Mouse (Mus musculus) erythroblast, embryonic 14.5 days (primary cell): ENCODE results near the gene Ak9. TPM values are rescaled to one million over a fixed set of nuclear protein-coding genes. Genes with fewer than 3 reads are reported as not detected.
"Not testable (repeated sequence)": the region's sequence is repeated elsewhere in the genome, so short reads cannot be mapped to it uniquely, and the experiment has no call there.

ENCODE experiments used
- H3K27me3 ChIP-seq: 2 replicates; pipeline ENCODE4 v1.6.1; 2012; ENCODE audit warnings: inconsistent platforms; ENCODE audit not compliant: control insufficient read depth
- H3K36me3 ChIP-seq: 2 replicates; pipeline ENCODE4 v1.6.1; 2012; ENCODE audit warnings: mild to moderate bottlenecking, inconsistent platforms; ENCODE audit not compliant: control insufficient read depth
- H3K4me1 ChIP-seq: 2 replicates; pipeline ENCODE4 v1.6.1; 2012; ENCODE audit warnings: inconsistent platforms; ENCODE audit not compliant: control insufficient read depth
- H3K4me3 ChIP-seq: replicated peaks from 2 replicates; pipeline ENCODE3; 2012; ENCODE audit warnings: moderate library complexity, mild to moderate bottlenecking, inconsistent platforms
- H3K9me3 ChIP-seq: 2 replicates; pipeline ENCODE4 v1.6.1; 2012; ENCODE audit warnings: low read length, inconsistent platforms, mixed read lengths; ENCODE audit not compliant: control insufficient read depth
- GATA1 ChIP-seq: IDR thresholded peaks from 2 replicates; pipeline ENCODE4 v1.6.1; 2012; ENCODE audit warnings: low read length, inconsistent platforms, mixed read lengths
- TAL1 ChIP-seq: IDR thresholded peaks from 3 replicates; pipeline ENCODE4 v1.6.1; 2012; ENCODE audit warnings: low read length, inconsistent platforms, mixed read lengths
- polyA plus RNA-seq: library from polyadenylated mRNA; stranded (reverse); fragments of >175 nt; gene quantifications from 2 replicates; pipeline ENCODE4 v1.2.3, GENCODE M21; 2012

Ak9 gene
- polyA plus RNA-seq, 1 experiment, result not detected

DNA sequence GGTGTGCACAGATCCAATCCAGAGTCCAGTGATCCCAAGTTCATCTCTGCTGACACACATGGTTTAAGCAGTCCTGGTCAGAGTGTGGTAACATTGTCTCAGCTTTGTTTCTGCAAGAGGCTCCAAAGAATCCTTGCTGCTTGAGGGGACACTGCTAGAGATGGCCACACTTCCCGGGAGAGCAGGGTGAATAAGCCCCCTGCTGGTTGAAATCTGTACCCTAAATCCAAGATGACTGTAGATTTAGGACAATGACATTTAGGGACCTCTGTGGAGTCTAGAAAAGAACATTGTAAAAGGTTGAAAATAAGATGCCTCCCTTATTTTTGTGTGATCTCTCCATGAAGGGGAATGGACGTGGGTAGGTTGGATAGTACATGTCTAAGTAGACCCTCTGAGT lies 89.8 kb downstream of the Ak9 start:
- Histone ChIP-seq H3K4me1 (no peaks in the 10 kb centered on the region), H3K9me3 (no peaks in the 10 kb centered on the region), H3K27me3 (no peaks in the 10 kb centered on the region), H3K4me3 (no peak overlapping the region), H3K36me3 (no peaks in the 10 kb centered on the region)
- TF ChIP-seq TAL1 (no peak), GATA1 (no peak)

- Histone ChIP-seq H3K9me3 (no peaks in the 10 kb centered on the region), H3K36me3 (no peaks in the 10 kb centered on the region)
- no peak for TF ChIP-seq GATA1
Observed at GRCm38 (mm10) chr10:41401097-41401496, 97.3 kb downstream of the Ak9 start.

GRCm38 (mm10) chr10:41403364-41403763 lies 99.6 kb downstream of the Ak9 start:
- TF ChIP-seq GATA1 (no peak), TAL1 (no peak)
- H3K27me3 ChIP-seq, result no peaks in the 10 kb centered on the region
- no peak overlapping the region for H3K4me3 ChIP-seq
- H3K9me3 ChIP-seq, result no peaks in the 10 kb centered on the region
- H3K4me1 ChIP-seq, result no peaks in the 10 kb centered on the region
- no peaks in the 10 kb centered on the region for H3K36me3 ChIP-seq

More at GRCm38 (mm10) chr10:41401097-41401496, 97.3 kb downstream of the Ak9 start:
- H3K4me3 ChIP-seq, result no peak overlapping the region
- H3K4me1 ChIP-seq, result no peaks in the 10 kb centered on the region
- H3K27me3 ChIP-seq, result no peaks in the 10 kb centered on the region

DNA sequence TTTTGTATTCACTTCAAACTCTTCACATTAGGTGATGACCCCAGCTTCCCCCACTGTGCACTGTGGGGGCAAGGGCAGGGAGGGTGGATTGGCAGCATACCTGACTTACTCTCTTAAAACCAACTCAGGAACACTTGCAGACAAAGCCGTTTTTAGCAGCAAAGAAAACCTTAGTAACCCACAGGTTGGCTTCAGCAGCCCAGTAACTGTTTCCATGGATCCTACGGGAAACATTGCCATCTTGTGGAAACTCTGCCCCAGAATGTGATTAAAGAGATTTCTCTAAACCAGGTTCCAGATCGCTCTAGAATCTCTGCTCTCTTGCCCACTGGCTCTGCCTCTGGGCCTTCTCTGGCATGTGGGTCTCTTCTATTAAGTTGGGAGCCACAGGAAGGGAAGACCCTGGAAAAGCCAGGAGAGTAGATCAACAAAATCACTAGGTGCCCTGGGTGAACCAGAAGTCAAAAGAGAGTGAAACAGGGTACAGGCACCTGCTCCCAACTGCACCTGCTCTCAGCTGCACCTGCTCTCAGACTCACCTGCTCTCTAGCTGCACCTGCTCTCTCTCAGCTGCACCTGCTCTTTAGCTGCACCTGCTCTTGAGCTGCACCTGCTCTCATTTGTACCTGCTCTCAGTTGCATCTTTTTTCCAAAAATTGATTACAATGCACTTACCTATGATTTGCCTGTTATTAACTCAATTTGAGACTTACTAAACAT lies 100.3 kb downstream of the Ak9 start:
- no peak for TF ChIP-seq GATA1

GRCm38 (mm10) chr10:41410176-41410575 lies 106.4 kb downstream of the Ak9 start:
- H3K9me3 ChIP-seq, H3K4me3 ChIP-seq, H3K36me3 ChIP-seq, H3K4me1 ChIP-seq, H3K27me3 ChIP-seq: not testable (repeated sequence)

More for the DNA sequence above, 100.3 kb downstream of the Ak9 start:
- Histone ChIP-seq H3K36me3 (no peaks in the 10 kb centered on the region), H3K4me1 (no peaks in the 10 kb centered on the region), H3K4me3 (no peak overlapping the region), H3K27me3 (no peaks in the 10 kb centered on the region), H3K9me3 (no peaks in the 10 kb centered on the region)

DNA sequence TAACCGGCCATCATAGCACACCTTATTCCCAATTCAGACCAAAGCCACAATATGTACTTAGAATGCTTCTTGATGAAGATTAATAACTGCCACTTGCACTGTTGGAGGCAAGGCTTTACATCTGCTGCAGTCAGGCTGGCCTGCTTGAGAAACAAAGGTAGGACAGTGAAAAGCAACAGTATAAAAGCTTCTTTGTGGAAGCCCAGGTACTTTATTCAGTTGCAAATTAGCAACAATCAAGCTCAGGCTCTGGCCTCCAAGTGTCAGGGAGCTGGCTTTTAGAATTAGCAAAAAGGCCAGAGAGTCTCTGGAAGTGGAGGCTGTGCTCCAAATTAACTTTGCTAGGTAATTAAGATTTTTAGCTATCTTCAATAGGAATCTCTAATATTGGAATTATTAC lies 107.0 kb downstream of the Ak9 start:
- not testable (repeated sequence) for H3K36me3 ChIP-seq, H3K4me3 ChIP-seq, H3K27me3 ChIP-seq, H3K4me1 ChIP-seq, H3K9me3 ChIP-seq

DNA sequence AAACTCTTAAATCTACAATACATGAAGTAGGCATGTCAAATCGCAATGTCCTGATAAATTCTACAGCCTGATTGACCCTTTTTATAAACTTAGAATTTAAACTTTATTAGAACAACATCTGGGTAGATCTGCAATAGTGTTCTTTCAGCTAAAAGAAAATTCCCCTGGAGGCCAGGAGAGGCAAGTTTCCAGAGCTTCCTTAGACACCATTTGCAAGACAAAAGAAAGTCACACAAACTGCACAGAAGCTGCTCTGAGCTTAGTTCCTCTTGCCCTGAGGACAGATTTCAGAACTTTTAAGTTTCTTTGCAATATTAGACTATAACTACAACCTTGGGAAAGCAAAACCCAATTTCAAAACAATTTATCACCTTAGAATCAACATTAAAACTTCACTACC lies 109.7 kb downstream of the Ak9 start:
- not testable (repeated sequence) for H3K36me3 ChIP-seq, H3K9me3 ChIP-seq, H3K4me1 ChIP-seq, H3K27me3 ChIP-seq, H3K4me3 ChIP-seq

- H3K9me3 ChIP-seq, H3K4me1 ChIP-seq, H3K36me3 ChIP-seq, H3K4me3 ChIP-seq, H3K27me3 ChIP-seq: not testable (repeated sequence)
Observed at GRCm38 (mm10) chr10:41415368-41415767, 111.6 kb downstream of the Ak9 start.

GRCm38 (mm10) chr10:41420496-41421200 lies 116.9 kb downstream of the Ak9 start:
- Histone ChIP-seq H3K9me3 (no peaks in the 10 kb centered on the region), H3K36me3 (no peaks in the 10 kb centered on the region), H3K27me3 (no peaks in the 10 kb centered on the region), H3K4me1 (no peaks in the 10 kb centered on the region), H3K4me3 (no peak overlapping the region)
- TF ChIP-seq TAL1 (no peak), GATA1 (no peak)

GRCm38 (mm10) chr10:41423681-41424080 lies 119.9 kb downstream of the Ak9 start:
- Histone ChIP-seq H3K4me3 (no peak overlapping the region), H3K27me3 (no peaks in the 10 kb centered on the region), H3K36me3 (no peaks in the 10 kb centered on the region), H3K4me1 (no peaks in the 10 kb centered on the region), H3K9me3 (no peaks in the 10 kb centered on the region)
- no peak for TF ChIP-seq TAL1
- TF ChIP-seq GATA1, result no peak
